Mouse (Mus musculus): Measurements from ENCODE around the gene Map2k4. TPM values are rescaled to one million over a fixed set of nuclear protein-coding genes. Genes with fewer than 3 reads are reported as not detected.

Map2k4 gene
- polyA plus RNA-seq, 1 experiment = 70.0 TPM

DNA sequence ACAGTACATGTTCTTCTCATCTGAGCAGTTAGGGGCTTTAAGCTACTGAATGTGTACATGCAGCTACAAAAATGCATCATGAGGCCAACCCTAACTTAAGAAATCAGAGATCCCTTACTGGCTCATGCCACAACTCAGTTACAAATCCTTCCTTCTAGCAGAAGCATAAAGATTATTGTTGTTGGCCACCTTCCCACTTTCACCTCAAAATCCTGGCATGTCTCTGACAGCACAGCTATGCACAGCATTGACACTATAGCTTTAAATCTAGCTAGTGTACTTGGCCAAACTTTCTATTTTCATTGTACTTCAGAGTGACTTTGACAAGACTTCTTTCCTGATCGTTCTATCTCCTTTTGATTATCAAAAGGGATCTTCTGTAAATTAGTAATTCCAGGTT is 9.0 kb downstream of the Map2k4 start:
- H3K9ac ChIP-seq (ENCODE audit: low read depth, poor library complexity, severe bottlenecking) = no peak overlapping the region
- H3K36me3 ChIP-seq (ENCODE audit: control insufficient read depth, insufficient read depth, low read length, poor library complexity, severe bottlenecking) = peaks cover 8% of the 10 kb centered on the region; the same call in 1 of the 2 replicates
- H3K9me3 ChIP-seq (replicated peaks; ENCODE audit: control insufficient read depth, insufficient read depth, low read length, poor library complexity, severe bottlenecking) = no peaks in the 10 kb centered on the region
- TF ChIP-seq POLR2A (IDR thresholded peaks at IDR 0.05; ENCODE audit: insufficient read depth, low read length) (no peak), CTCF (IDR thresholded peaks at IDR 0.05; ENCODE audit: low read depth, low read length) (no peak), EP300 (IDR thresholded peaks at IDR 0.05; ENCODE audit: insufficient read depth, low read depth, low read length) (no peak)
- H3K4me3 ChIP-seq (ENCODE audit: low read depth, low read length) = no peak overlapping the region
- no peaks in the 10 kb centered on the region for H3K27me3 ChIP-seq (ENCODE audit: control insufficient read depth, insufficient read depth, low read length, poor library complexity, severe bottlenecking)
- no peak overlapping the region for H3K27ac ChIP-seq (ENCODE audit: insufficient read depth, low read length)
- H3K4me1 ChIP-seq (ENCODE audit: control insufficient read depth, insufficient read depth, low read length) = no peaks in the 10 kb centered on the region

DNA sequence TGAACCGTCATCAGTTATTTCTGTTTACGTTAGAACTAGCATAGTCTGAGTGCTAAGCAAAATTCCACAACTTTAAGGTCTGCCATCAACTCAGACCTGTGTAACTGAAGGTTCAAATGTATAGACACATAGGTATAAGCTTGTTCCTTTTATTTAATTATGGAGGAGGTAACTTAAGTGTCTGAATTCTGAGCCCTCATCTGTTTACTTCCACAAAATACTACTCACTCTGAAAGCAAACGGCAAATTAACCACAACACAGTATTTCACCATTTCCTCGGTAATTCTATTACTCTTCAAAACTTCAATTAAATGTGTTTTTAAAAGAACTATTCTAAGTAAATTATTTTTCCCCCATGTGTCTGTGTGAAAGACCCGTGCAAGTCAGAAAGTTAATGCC is 10.3 kb downstream of the Map2k4 start:
- Histone ChIP-seq H3K27ac (ENCODE audit: insufficient read depth, low read length) (no peak overlapping the region), H3K9ac (ENCODE audit: low read depth, poor library complexity, severe bottlenecking) (no peak overlapping the region), H3K4me3 (ENCODE audit: low read depth, low read length) (no peak overlapping the region), H3K9me3 (replicated peaks; ENCODE audit: control insufficient read depth, insufficient read depth, low read length, poor library complexity, severe bottlenecking) (no peaks in the 10 kb centered on the region), H3K36me3 (ENCODE audit: control insufficient read depth, insufficient read depth, low read length, poor library complexity, severe bottlenecking) (peaks cover 8% of the 10 kb centered on the region; the same call in 1 of the 2 replicates), H3K27me3 (ENCODE audit: control insufficient read depth, insufficient read depth, low read length, poor library complexity, severe bottlenecking) (no peaks in the 10 kb centered on the region), H3K4me1 (ENCODE audit: control insufficient read depth, insufficient read depth, low read length) (no peaks in the 10 kb centered on the region)
- TF ChIP-seq CTCF (IDR thresholded peaks at IDR 0.05; ENCODE audit: low read depth, low read length) (no peak), EP300 (IDR thresholded peaks at IDR 0.05; ENCODE audit: insufficient read depth, low read depth, low read length) (no peak), POLR2A (IDR thresholded peaks at IDR 0.05; ENCODE audit: insufficient read depth, low read length) (no peak)

DNA sequence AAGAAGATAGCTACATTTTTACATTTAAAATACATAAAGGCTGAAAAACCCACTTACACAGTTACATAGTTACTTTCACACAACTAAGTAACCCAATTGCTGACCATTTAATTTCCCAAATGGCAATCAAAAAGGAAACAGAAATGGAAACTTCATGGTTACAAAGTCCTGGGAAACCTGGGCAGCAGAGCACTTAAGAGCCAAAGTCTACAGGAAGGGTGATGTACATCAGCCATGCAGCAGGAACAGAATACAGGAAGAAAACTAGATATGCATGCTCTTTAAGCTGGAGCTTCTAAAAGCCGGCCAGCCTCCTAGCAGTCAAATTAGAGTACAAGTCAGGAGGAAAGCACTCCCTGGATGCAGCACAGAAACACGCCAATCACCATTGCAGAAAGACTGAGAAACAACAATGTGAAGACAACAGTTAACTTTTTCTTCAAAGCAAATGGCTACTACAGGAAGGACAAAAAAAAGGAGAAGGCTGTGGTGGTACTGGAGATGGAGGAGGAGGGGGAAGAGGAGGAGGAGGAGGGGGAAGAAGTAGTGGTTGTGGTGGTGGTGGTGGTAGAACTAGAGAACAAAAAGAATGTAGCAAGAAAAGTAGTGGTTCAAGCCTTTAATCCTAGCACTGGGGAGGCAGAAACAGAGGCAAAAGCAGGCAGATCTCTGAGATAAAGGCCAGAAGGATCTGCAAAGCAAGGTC is 11.0 kb downstream of the Map2k4 start:
- H3K9me3 ChIP-seq (replicated peaks; ENCODE audit: control insufficient read depth, insufficient read depth, low read length, poor library complexity, severe bottlenecking) = no peaks in the 10 kb centered on the region
- no peak for TF ChIP-seq POLR2A (IDR thresholded peaks at IDR 0.05; ENCODE audit: insufficient read depth, low read length)
- TF ChIP-seq EP300 (IDR thresholded peaks at IDR 0.05; ENCODE audit: insufficient read depth, low read depth, low read length) = no peak
- no peak for TF ChIP-seq CTCF (IDR thresholded peaks at IDR 0.05; ENCODE audit: low read depth, low read length)
- H3K27me3 ChIP-seq (ENCODE audit: control insufficient read depth, insufficient read depth, low read length, poor library complexity, severe bottlenecking) = no peaks in the 10 kb centered on the region
- no peak overlapping the region for H3K27ac ChIP-seq (ENCODE audit: insufficient read depth, low read length)
- no peaks in the 10 kb centered on the region for H3K4me1 ChIP-seq (ENCODE audit: control insufficient read depth, insufficient read depth, low read length)
- peaks cover 8% of the 10 kb centered on the region; the same call in 1 of the 2 replicates for H3K36me3 ChIP-seq (ENCODE audit: control insufficient read depth, insufficient read depth, low read length, poor library complexity, severe bottlenecking)
- no peak overlapping the region for H3K4me3 ChIP-seq (ENCODE audit: low read depth, low read length)
- no peak overlapping the region for H3K9ac ChIP-seq (ENCODE audit: low read depth, poor library complexity, severe bottlenecking)

DNA sequence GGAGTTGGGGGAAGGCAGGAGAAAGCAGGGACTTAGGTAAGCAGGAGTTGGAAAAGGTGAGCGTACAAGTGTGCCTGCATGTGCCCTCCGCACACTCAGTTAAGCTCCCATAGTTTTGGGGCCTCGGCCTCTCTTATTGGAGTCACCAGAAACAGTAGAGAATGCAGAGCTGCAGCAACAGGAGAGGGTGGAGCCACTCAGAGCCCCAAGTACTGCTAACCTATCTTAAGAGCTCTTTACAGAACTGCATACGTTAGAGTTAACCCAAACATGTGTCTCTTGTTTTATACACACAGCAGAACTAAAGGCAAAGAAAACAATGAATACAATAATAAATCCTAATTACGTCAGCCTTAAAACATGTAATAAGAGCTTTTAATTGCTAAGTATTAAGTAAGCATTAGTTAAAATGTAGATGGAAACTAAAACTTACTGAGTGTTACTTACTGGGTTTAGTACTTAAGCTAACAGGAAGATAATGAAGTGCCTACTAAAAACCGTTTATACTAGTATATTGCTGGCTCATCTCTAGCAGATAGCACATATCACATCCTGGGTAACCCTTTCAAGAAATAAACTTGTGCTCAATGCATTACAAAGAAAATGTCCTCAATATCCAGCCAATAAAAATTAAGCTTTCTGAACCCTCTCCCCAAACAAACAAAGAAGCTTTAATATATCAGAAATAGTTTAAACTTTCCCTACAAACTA is 14.0 kb downstream of the Map2k4 start:
- Histone ChIP-seq H3K4me1 (ENCODE audit: control insufficient read depth, insufficient read depth, low read length) (no peaks in the 10 kb centered on the region), H3K36me3 (ENCODE audit: control insufficient read depth, insufficient read depth, low read length, poor library complexity, severe bottlenecking) (no peaks in the 10 kb centered on the region; the same call in 1 of the 2 replicates), H3K27ac (ENCODE audit: insufficient read depth, low read length) (no peak overlapping the region), H3K9ac (ENCODE audit: low read depth, poor library complexity, severe bottlenecking) (no peak overlapping the region), H3K4me3 (ENCODE audit: low read depth, low read length) (no peak overlapping the region), H3K9me3 (replicated peaks; ENCODE audit: control insufficient read depth, insufficient read depth, low read length, poor library complexity, severe bottlenecking) (no peaks in the 10 kb centered on the region), H3K27me3 (ENCODE audit: control insufficient read depth, insufficient read depth, low read length, poor library complexity, severe bottlenecking) (no peaks in the 10 kb centered on the region)
- TF ChIP-seq CTCF (IDR thresholded peaks at IDR 0.05; ENCODE audit: low read depth, low read length) (no peak), POLR2A (IDR thresholded peaks at IDR 0.05; ENCODE audit: insufficient read depth, low read length) (no peak), EP300 (IDR thresholded peaks at IDR 0.05; ENCODE audit: insufficient read depth, low read depth, low read length) (no peak)

DNA sequence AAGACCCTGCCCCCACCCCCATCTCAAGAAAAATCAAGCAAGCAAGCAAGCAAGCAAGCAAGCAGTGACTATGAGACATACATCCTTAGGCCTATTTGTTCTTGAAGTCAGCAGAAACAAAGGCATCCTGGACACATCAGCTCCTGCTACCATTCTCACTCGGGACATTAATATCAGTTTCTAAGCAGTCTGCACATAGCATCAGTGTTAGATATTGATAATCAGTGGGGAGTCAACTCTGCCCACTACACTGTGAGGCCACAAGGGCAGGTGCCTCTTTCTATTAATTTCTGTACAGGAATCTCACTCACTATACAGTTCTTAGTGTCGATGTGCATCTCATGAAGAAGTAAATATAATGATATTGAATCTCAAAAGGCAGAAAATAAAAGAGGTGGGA is 14.6 kb downstream of the Map2k4 start:
- H3K36me3 ChIP-seq (ENCODE audit: control insufficient read depth, insufficient read depth, low read length, poor library complexity, severe bottlenecking) = no peaks in the 10 kb centered on the region; the same call in 1 of the 2 replicates
- H3K27me3 ChIP-seq (ENCODE audit: control insufficient read depth, insufficient read depth, low read length, poor library complexity, severe bottlenecking) = no peaks in the 10 kb centered on the region
- no peaks in the 10 kb centered on the region for H3K9me3 ChIP-seq (replicated peaks; ENCODE audit: control insufficient read depth, insufficient read depth, low read length, poor library complexity, severe bottlenecking)
- H3K4me1 ChIP-seq (ENCODE audit: control insufficient read depth, insufficient read depth, low read length) = no peaks in the 10 kb centered on the region
- no peak for TF ChIP-seq CTCF (IDR thresholded peaks at IDR 0.05; ENCODE audit: low read depth, low read length)
- TF ChIP-seq POLR2A (IDR thresholded peaks at IDR 0.05; ENCODE audit: insufficient read depth, low read length) = no peak
- no peak for TF ChIP-seq EP300 (IDR thresholded peaks at IDR 0.05; ENCODE audit: insufficient read depth, low read depth, low read length)
- H3K9ac ChIP-seq (ENCODE audit: low read depth, poor library complexity, severe bottlenecking) = no peak overlapping the region
- H3K4me3 ChIP-seq (ENCODE audit: low read depth, low read length) = no peak overlapping the region
- no peak overlapping the region for H3K27ac ChIP-seq (ENCODE audit: insufficient read depth, low read length)

DNA sequence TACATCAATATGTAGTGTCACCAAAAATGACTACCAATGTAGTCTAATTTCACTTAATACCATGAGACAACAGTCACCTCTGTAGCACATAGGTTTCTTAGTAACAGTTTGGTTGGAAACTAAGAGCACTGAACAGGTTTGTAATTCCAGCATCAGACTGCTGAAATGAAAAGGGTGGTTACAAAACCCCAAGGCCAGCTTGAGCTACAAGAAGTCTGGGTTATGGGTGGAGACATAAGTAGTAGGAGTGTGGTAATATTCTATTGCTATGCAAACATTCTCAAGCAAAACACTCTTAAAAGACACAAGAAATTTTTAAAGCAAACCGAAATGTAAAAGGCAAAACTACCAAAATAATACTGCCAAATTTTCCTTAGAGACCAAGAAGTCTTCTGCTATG is 16.6 kb downstream of the Map2k4 start:
- Histone ChIP-seq H3K4me3 (ENCODE audit: low read depth, low read length) (no peak overlapping the region), H3K9ac (ENCODE audit: low read depth, poor library complexity, severe bottlenecking) (no peak overlapping the region), H3K9me3 (replicated peaks; ENCODE audit: control insufficient read depth, insufficient read depth, low read length, poor library complexity, severe bottlenecking) (no peaks in the 10 kb centered on the region), H3K27me3 (ENCODE audit: control insufficient read depth, insufficient read depth, low read length, poor library complexity, severe bottlenecking) (no peaks in the 10 kb centered on the region), H3K36me3 (ENCODE audit: control insufficient read depth, insufficient read depth, low read length, poor library complexity, severe bottlenecking) (no peaks in the 10 kb centered on the region), H3K27ac (ENCODE audit: insufficient read depth, low read length) (no peak overlapping the region), H3K4me1 (ENCODE audit: control insufficient read depth, insufficient read depth, low read length) (no peaks in the 10 kb centered on the region)
- TF ChIP-seq POLR2A (IDR thresholded peaks at IDR 0.05; ENCODE audit: insufficient read depth, low read length) (no peak), CTCF (IDR thresholded peaks at IDR 0.05; ENCODE audit: low read depth, low read length) (no peak), EP300 (IDR thresholded peaks at IDR 0.05; ENCODE audit: insufficient read depth, low read depth, low read length) (no peak)
